Mouse (Mus musculus) frontal cortex, adult (tissue): ENCODE data around the gene Barhl1.

Experiments used
- ATAC-seq: cut with Nextera tagmentation; 2 replicates; pipeline ENCODE4 v1.9.2; 2017; ENCODE audit warnings: mild to moderate bottlenecking, moderate library complexity, mixed read lengths; ENCODE audit not compliant: low TSS enrichment

Barhl1 gene

DNA sequence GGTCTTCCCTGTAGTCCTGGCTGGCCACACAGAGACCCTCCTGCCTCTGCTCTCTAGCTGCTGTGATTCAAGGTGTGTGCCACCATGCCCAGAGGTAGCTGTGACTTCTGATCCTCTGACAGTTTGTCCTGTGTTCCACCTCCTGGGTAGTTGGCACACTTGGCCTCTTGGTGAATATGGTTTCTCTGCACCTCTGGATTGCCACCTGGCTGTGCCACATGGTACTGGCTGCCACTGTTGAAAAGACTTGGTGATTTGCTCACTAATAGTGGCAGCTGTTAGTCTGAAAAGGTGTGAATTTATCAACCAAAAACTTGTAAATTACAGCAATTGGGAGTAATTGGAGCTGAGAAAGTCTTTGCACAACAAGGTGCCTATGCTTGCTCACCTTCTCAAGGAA is 52.6 kb downstream of the Barhl1 start:
- ATAC-seq, result no peak

DNA sequence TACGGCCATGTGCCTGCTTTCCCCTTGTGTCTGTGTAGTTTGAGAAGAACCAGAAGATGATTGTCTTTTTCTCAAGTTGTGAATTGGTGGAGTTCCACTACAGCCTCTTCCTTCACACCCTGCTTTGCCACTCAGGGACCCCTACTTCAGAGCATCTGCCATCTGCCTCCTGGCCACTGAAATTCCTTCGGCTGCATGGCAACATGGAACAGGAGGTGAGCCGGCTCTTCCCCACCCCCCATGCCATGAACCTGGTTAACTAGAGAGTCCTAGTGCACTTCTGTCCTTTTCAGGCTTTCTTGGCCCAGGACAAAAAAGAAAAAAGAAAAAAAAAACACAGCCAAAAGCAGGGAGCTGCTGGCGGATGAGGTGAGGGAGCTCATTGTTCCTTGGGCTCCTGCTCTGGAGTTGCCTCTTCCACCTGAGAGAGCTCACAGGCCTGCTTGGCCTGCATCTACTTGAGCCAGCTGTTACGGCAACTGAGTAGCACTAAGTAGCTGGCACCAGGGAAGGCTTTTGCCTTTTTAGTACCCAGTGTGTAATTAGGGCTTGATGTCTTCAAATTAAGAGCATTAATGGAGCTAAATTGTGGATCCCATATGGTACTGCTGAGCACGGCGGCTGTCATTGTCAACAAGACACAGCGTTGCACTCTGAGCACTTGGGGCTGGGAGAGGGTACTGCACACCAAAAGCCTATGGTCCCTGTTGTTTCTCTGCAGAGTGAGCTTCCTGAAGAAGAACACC is 55.6 kb downstream of the Barhl1 start:
- no peak for ATAC-seq

DNA sequence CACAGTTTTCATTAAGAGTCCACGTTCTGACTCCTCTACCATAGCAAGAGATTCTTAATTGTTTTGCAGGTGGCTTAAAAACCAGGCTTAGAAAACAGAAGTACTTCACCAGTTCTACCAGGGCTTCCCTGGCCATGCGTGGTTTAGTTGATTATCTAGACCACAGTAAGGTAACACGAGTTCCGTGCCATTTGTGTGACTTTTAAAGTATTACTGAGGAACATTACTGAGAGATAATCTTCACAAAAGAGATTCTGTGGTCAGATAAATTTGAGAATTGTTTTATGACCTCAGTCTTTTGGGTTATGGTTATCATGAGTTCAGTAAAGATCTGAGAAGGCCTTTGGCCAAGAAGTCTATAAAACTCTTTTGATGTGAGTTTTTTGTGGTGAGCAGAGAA is 57.2 kb downstream of the Barhl1 start:
- no peak for ATAC-seq
